In genomic region chr12:8673974-8674306, GRCm38 (mm10) we compare ENCODE assay signal across 8 mouse cellular contexts. TPM values are rescaled to one million over a fixed set of nuclear protein-coding genes. Genes with fewer than 3 reads are reported as not detected.
A peak's percentile ranks its signal among the peaks of the same experiment; 100 is the strongest.
DNase-seq lines count a peak whose midpoint lies in the region; ATAC-seq and TF ChIP-seq lines count a peak whose summit lies in the region.

Gene Pum2 (plus strand): TSS chr12:8674134.

- TF ChIP-seq CTCF in layer of hippocampus, adult 2 months (conservative IDR thresholded peaks at IDR 0.05) = no peak
- TF ChIP-seq CTCF in lung, embryonic 14.5 days (IDR thresholded peaks at IDR 0.05; ENCODE audit: low read depth) = no peak
- no peak for TF ChIP-seq CTCF in olfactory bulb, adult 2 months (IDR thresholded peaks at IDR 0.05; ENCODE audit: insufficient read depth, low read depth, low read length)
- 0 out of 2 replicates have a peak, but pooled peaks have one; percentile 21 for TF ChIP-seq CTCF in thymus, adult 2 months (IDR thresholded peaks at IDR 0.05; ENCODE audit: borderline replicate concordance, control insufficient read depth, extremely low read depth, insufficient read depth, low read length, poor library complexity)

- peak; percentile 82 for DNase-seq in ES-E14 (ENCODE audit: low read depth, low spot score)
- peak; percentile 95 for DNase-seq in cerebellum, adult 11-12 months
- DNase-seq in heart, postnatal 36 days = peak; percentile 92 to 93
- peak; percentile 90 to 93 for DNase-seq in layer of hippocampus, adult 2 months (ENCODE audit: low spot score in 2 of 2)
- DNase-seq in lung, embryonic 14.5 days = peak; percentile 96
- peak; percentile 92 for DNase-seq in thymus, adult 2 months

- peak; percentile 98 for TF ChIP-seq POLR2A in olfactory bulb, adult 2 months (IDR thresholded peaks at IDR 0.05; ENCODE audit: insufficient read depth, low read depth, low read length)
- TF ChIP-seq POLR2A in thymus, adult 2 months (IDR thresholded peaks at IDR 0.05; ENCODE audit: control insufficient read depth, extremely low read depth, insufficient read depth, low read length, poor library complexity) = peak; percentile 99

- intact Hi-C loops in heart, postnatal 36 days (cut with DNase I) = loop anchor here (1.0 kb wide), 1 partner anchor 33 kb away; no protein-coding TSS in a partner anchor

- H3K4me2 ChIP-seq in forebrain, embryonic 16.5 days (ENCODE audit: low read length) = peak within 1 kb of the TSS; percentile 93
- H3K4me2 ChIP-seq in lung, embryonic 14.5 days = peak within 1 kb of the TSS; percentile 86

- H3K9ac ChIP-seq in ES-E14 (ENCODE audit: insufficient read depth, low read depth, low read length, poor library complexity, severe bottlenecking) = peak within 1 kb of the TSS; percentile 97
- peak within 1 kb of the TSS; percentile 99 for H3K9ac ChIP-seq in forebrain, embryonic 16.5 days (replicated peaks; ENCODE audit: low read depth, low read length)
- H3K9ac ChIP-seq in lung, embryonic 14.5 days = peak within 1 kb of the TSS; percentile 100

- in situ Hi-C loops in ES-E14 (cut with MboI; ENCODE audit: low sequenced_read_pairs in 2 of 2, unreplicated experiment in 2 of 2) = no loop called here

- WGBS in forebrain, embryonic 16.5 days = 0% methylated on average over 20 of the region's 41 CpGs
- 1% methylated on average over 31 of the region's 41 CpGs for WGBS in lung, embryonic 14.5 days
- WGBS in olfactory bulb, adult 2 months = under 1% methylated on average over 35 of the region's 41 CpGs
- WGBS in thymus, adult 2 months = under 1% methylated on average over 33 of the region's 41 CpGs

- peaks cover 1 to 6% of the 10 kb centered on the region in 2 experiments; a peak in 3 of 4 replicates for H3K4me1 ChIP-seq in ES-E14 (ENCODE audit: control insufficient read depth in 2 of 2, insufficient read depth in 2 of 2, low read length in 2 of 2, poor library complexity in 1 of 2)
- H3K4me1 ChIP-seq in forebrain, embryonic 16.5 days (replicated peaks; ENCODE audit: control insufficient read depth, insufficient read depth, low read length) = peaks cover 23% of the 10 kb centered on the region
- H3K4me1 ChIP-seq in lung, embryonic 14.5 days (ENCODE audit: insufficient read depth) = peaks cover 20% of the 10 kb centered on the region
- no peaks in the 10 kb centered on the region for H3K4me1 ChIP-seq in olfactory bulb, adult 2 months (ENCODE audit: control insufficient read depth, insufficient read depth, low read length)
- H3K4me1 ChIP-seq in thymus, adult 2 months (replicated peaks; ENCODE audit: control insufficient read depth, insufficient read depth, low read length) = peaks cover 5% of the 10 kb centered on the region

- H3K9me3 ChIP-seq in ES-E14 (ENCODE audit: control insufficient read depth, insufficient read depth, low read depth, low read length) = no peaks in the 10 kb centered on the region
- H3K9me3 ChIP-seq in forebrain, embryonic 16.5 days (ENCODE audit: control insufficient read depth, low read length) = no peaks in the 10 kb centered on the region
- H3K9me3 ChIP-seq in lung, embryonic 14.5 days (ENCODE audit: low read depth, low read length) = no peaks in the 10 kb centered on the region

- peak within 1 kb of the TSS; percentile 91 for H3K27ac ChIP-seq in ES-E14 (ENCODE audit: insufficient read depth, low read depth, low read length, poor library complexity, severe bottlenecking)
- peak within 1 kb of the TSS; percentile 97 for H3K27ac ChIP-seq in forebrain, embryonic 16.5 days (ENCODE audit: low read length)
- peak within 1 kb of the TSS; percentile 98 for H3K27ac ChIP-seq in layer of hippocampus, adult 2 months
- H3K27ac ChIP-seq in lung, embryonic 14.5 days (ENCODE audit: low read depth) = peak within 1 kb of the TSS; percentile 96
- peak within 1 kb of the TSS; percentile 91 for H3K27ac ChIP-seq in olfactory bulb, adult 2 months (ENCODE audit: insufficient read depth, low read depth, low read length)
- H3K27ac ChIP-seq in thymus, adult 2 months (ENCODE audit: control insufficient read depth, insufficient read depth, low read length) = peak within 1 kb of the TSS; percentile 76

- no peaks in the 10 kb centered on the region for H3K27me3 ChIP-seq in forebrain, embryonic 16.5 days (replicated peaks; ENCODE audit: control insufficient read depth, insufficient read depth, low read length)
- H3K27me3 ChIP-seq in lung, embryonic 14.5 days (ENCODE audit: insufficient read depth, low read length) = no peaks in the 10 kb centered on the region
- no peaks in the 10 kb centered on the region for H3K27me3 ChIP-seq in thymus, adult 2 months (ENCODE audit: control insufficient read depth, insufficient read depth, low read length)

- ATAC-seq in forebrain, embryonic 16.5 days = peak; percentile 96
- ATAC-seq in lung, embryonic 14.5 days (ENCODE audit: insufficient read depth) = peak; percentile 95

- H3K36me3 ChIP-seq in ES-E14 (ENCODE audit: control insufficient read depth, insufficient read depth, low read length, poor library complexity, severe bottlenecking) = no peaks in the 10 kb centered on the region
- no peaks in the 10 kb centered on the region for H3K36me3 ChIP-seq in forebrain, embryonic 16.5 days (ENCODE audit: control insufficient read depth, insufficient read depth)
- no peaks in the 10 kb centered on the region for H3K36me3 ChIP-seq in lung, embryonic 14.5 days (ENCODE audit: insufficient read depth)
- H3K36me3 ChIP-seq in thymus, adult 2 months (ENCODE audit: control insufficient read depth, insufficient read depth, low read length) = no peaks in the 10 kb centered on the region

- H3K4me3 ChIP-seq in ES-E14 (ENCODE audit: insufficient read depth in 1 of 2, low read depth in 1 of 2, low read length in 2 of 2, poor library complexity in 1 of 2, severe bottlenecking in 1 of 2) = peak within 1 kb of the TSS; percentile 87 to 91
- H3K4me3 ChIP-seq in forebrain, embryonic 16.5 days (replicated peaks; ENCODE audit: low read length) = peak within 1 kb of the TSS; percentile 97
- H3K4me3 ChIP-seq in layer of hippocampus, adult 2 months = peak within 1 kb of the TSS; percentile 90
- H3K4me3 ChIP-seq in lung, embryonic 14.5 days (ENCODE audit: low read depth, low read length) = peak within 1 kb of the TSS; percentile 92
- H3K4me3 ChIP-seq in olfactory bulb, adult 2 months (ENCODE audit: insufficient read depth, low read depth, low read length) = peak within 1 kb of the TSS; percentile 98
- H3K4me3 ChIP-seq in thymus, adult 2 months (ENCODE audit: control insufficient read depth, insufficient read depth, low read length) = peak within 1 kb of the TSS; percentile 83

TF ChIP-seq in ES-E14, 5 proteins besides CTCF, POLR2A, EP300 and RAD21:
- TF ChIP-seq ZC3H11A (IDR thresholded peaks at IDR 0.05; ENCODE audit: borderline replicate concordance, low read depth, low read length) (no peak), MAFK (IDR thresholded peaks at IDR 0.05; ENCODE audit: insufficient read depth, low read depth, low read length) (no peak), ZNF384 (IDR thresholded peaks at IDR 0.05; ENCODE audit: low read depth, low read length) (no peak), CHD2 (IDR thresholded peaks at IDR 0.05; ENCODE audit: low read depth, low read length) (no peak)
TF ChIP-seq in ES-E14: peak in this region for 0.

RNA-seq across cellular contexts. Expression of gene Pum2, which starts in this region (rescaled TPM):
- total RNA-seq in ES-E14 (2012; rRNA removed) = 74.8 and 75.2 TPM in 2 replicates
- polyA plus RNA-seq in forebrain, embryonic 16.5 days (2015; fragmentation: Nextera tagmentation; extraction: Ambion mirVana) = 67.6 and 75.1 TPM in 2 replicates
- total RNA-seq in heart, postnatal 36 days (2021) = 100 to 1,000 TPM; 125 to 141 TPM
- 100 to 1,000 TPM; 186 to 195 TPM for total RNA-seq in layer of hippocampus, adult 2 months (2021)
- 64.2 and 64.5 TPM in 2 replicates for polyA plus RNA-seq in lung, embryonic 14.5 days (2014; fragmentation: Nextera tagmentation; extraction: Ambion mirVana)
- polyA plus RNA-seq in olfactory bulb, adult 2 months (2012; ENCODE audit: insufficient read depth, insufficient read length, low replicate concordance, missing spikeins) = 147 and 218 TPM in 2 replicates
- polyA plus RNA-seq in thymus, adult 2 months (2012; rRNA removed) = 149 and 162 TPM in 2 replicates

Comparison
In these comparisons a context has a peak if more than half of its experiments do, and no peak if none do; other contexts are left out.
1. Peak in every context shown above with its lines: DNase-seq, ATAC-seq, H3K4me3 ChIP-seq and H3K27ac ChIP-seq.